Mouse (Mus musculus) intestine, postnatal 0 days (tissue): ENCODE data around the gene Cntnap3. TPM values are rescaled to one million over a fixed set of nuclear protein-coding genes. Genes with fewer than 3 reads are reported as not detected.

Experiments used
- ATAC-seq: fragments of 200-750 bp; cut with Nextera tagmentation; 2 replicates; pipeline ENCODE4 v1.8.0; 2017; ENCODE audit warnings: mild to moderate bottlenecking, moderate TSS enrichment, moderate library complexity
- H3K27ac ChIP-seq: fragments of 300-500 bp; sonication (generic); 2 replicates; pipeline ENCODE4 v1.5.1; 2014; ENCODE audit warnings: mild to moderate bottlenecking, low read depth, low read length, moderate library complexity
- H3K27me3 ChIP-seq: fragments of 300-500 bp; sonication (generic); replicated peaks from 2 replicates; pipeline ENCODE4 v1.6.1; 2014; ENCODE audit warnings: low read length, mixed read lengths; ENCODE audit not compliant: control insufficient read depth, insufficient read depth
- H3K36me3 ChIP-seq: fragments of 300-500 bp; sonication (generic); 2 replicates; pipeline ENCODE4 v1.6.1; 2014; ENCODE audit warnings: mild to moderate bottlenecking, moderate library complexity; ENCODE audit not compliant: control insufficient read depth, insufficient read depth
- H3K4me1 ChIP-seq: fragments of 300-500 bp; sonication (generic); replicated peaks from 2 replicates; pipeline ENCODE4 v1.6.1; 2014; ENCODE audit warnings: antibody characterized with exemption, low read length, mixed read lengths; ENCODE audit not compliant: control insufficient read depth, insufficient read depth
- H3K4me2 ChIP-seq: fragments of 300-500 bp; sonication (generic); replicated peaks from 2 replicates; pipeline ENCODE4 v1.6.1; 2014; ENCODE audit warnings: low read depth, mild to moderate bottlenecking, moderate library complexity
- H3K4me3 ChIP-seq: fragments of 300-500 bp; sonication (generic); 2 replicates; pipeline ENCODE4 v1.5.1; 2014; ENCODE audit warnings: low read depth, low read length
- H3K9ac ChIP-seq: fragments of 300-500 bp; sonication (generic); 2 replicates; pipeline ENCODE4 v1.6.1; 2014; ENCODE audit warnings: mild to moderate bottlenecking, low read depth, low read length
- H3K9me3 ChIP-seq: fragments of 300-500 bp; sonication (generic); 2 replicates; pipeline ENCODE4 v1.6.1; 2016; ENCODE audit warnings: mixed run types; ENCODE audit not compliant: control insufficient read depth
- CTCF ChIP-seq: sonication (generic); IDR thresholded peaks from 2 replicates; pipeline ENCODE4 v1.5.1; 2016; ENCODE audit warnings: low read depth, mild to moderate bottlenecking, control low read depth, antibody characterized with exemption, moderate library complexity
- WGBS: fragments of 180-500 bp; shearing (Covaris S2); extraction: QIAGEN DNeasy Blood & Tissue Kit; methylation state at CpG from one replicate; pipeline ENCODE4 v1.1.7; 2014; 5-methylcytosine and 5-hydroxymethylcytosine counted together
- polyA plus RNA-seq: library from polyadenylated mRNA; unstranded; fragments of >200 nt; fragmentation: Nextera tagmentation; extraction: Ambion mirVana; gene quantifications from 2 replicates; pipeline ENCODE4 v1.2.1, GENCODE M21; 2015

Gene Cntnap3
- polyA plus RNA-seq, 1 experiment from 2014 or later, result 0.27 TPM

GRCm38 (mm10) chr13:64732244-64732643, 171.5 kb downstream of the Cntnap3 start:
- no peaks in the 10 kb centered on the region for H3K36me3 ChIP-seq
- H3K9me3 ChIP-seq, result no peaks in the 10 kb centered on the region
- H3K4me3 ChIP-seq, result no peak overlapping the region
- no peaks in the 10 kb centered on the region for H3K4me1 ChIP-seq
- H3K9ac ChIP-seq, result no peak overlapping the region
- ATAC-seq, result no peak
- H3K27ac ChIP-seq, result no peak overlapping the region
- no peaks in the 10 kb centered on the region for H3K27me3 ChIP-seq
- 31% methylated on average over 3 of the region's 3 CpGs for WGBS
- no peak overlapping the region for H3K4me2 ChIP-seq
- no peak for TF ChIP-seq CTCF

DNA sequence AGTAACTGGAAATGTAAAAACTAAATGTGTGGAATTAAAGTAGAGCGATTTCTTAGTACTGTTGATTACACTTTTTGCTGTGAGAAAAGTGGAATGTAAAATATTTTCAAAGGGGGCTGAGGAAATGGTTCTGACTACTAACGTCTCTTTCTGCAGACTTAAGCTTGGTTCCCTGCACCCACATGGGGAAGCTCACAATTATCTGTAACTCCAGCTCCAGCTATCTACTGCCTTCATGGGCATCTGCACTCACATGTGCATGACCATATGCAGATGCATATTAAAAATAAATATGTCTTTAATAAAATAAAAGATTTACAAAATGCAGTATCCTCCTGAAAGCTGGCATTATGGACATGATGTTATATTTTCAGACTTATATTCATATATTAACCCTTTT, 187.0 kb downstream of the Cntnap3 start:
- no peak overlapping the region for H3K4me3 ChIP-seq
- TF ChIP-seq CTCF, result no peak
- H3K9me3 ChIP-seq, result no peaks in the 10 kb centered on the region
- WGBS, result 66% methylated on average over 2 of the region's 2 CpGs
- no peak overlapping the region for H3K9ac ChIP-seq
- no peaks in the 10 kb centered on the region for H3K27me3 ChIP-seq
- no peak overlapping the region for H3K27ac ChIP-seq
- H3K4me2 ChIP-seq, result no peak overlapping the region
- H3K36me3 ChIP-seq, result no peaks in the 10 kb centered on the region
- no peak for ATAC-seq
- H3K4me1 ChIP-seq, result no peaks in the 10 kb centered on the region

DNA sequence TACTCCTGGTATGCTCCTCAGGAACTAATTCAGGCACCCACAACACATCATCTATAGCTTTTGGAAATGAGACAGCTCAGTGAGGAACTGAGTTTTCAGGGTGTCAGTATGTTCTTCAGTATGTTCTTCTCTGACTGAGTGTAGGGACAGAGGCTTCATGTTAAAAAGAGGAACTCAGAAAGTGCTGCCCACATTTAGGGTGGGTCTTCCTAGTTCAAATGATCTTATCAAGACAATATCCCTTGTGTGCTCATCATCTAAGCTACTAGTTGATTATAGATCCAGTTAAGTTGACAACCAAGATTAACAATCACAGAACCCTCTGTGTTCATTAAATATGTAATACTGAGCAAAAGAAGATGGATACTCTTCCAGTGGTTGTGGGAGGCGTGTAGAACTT, 211.3 kb downstream of the Cntnap3 start:
- Histone ChIP-seq H3K9me3 (no peaks in the 10 kb centered on the region), H3K9ac (no peak overlapping the region), H3K27me3 (no peaks in the 10 kb centered on the region), H3K36me3 (no peaks in the 10 kb centered on the region), H3K4me2 (no peak overlapping the region), H3K4me1 (no peaks in the 10 kb centered on the region), H3K4me3 (no peak overlapping the region), H3K27ac (no peak overlapping the region)
- WGBS, result 82% methylated on average over 1 of the region's 1 CpGs
- no peak for ATAC-seq
- no peak for TF ChIP-seq CTCF

Other genes starting within 250 kb of the Cntnap3 start
- not detected in 2 replicates for gene Spata31, start 13.5 kb upstream of the Cntnap3 start, polyA plus RNA-seq
- gene Spata31d1c, start 129.1 kb upstream of the Cntnap3 start, polyA plus RNA-seq, result not detected in 2 replicates
- not detected in 2 replicates for gene Prss47, start 148.8 kb upstream of the Cntnap3 start, polyA plus RNA-seq
- 32.2 and 34.9 TPM in 2 replicates for gene Mfsd14b, start 209.0 kb upstream of the Cntnap3 start, polyA plus RNA-seq
- gene Olfr465-ps1, start 234.1 kb upstream of the Cntnap3 start, polyA plus RNA-seq, result 0.07 and 0.34 TPM in 2 replicates
- gene Olfr466, start 246.3 kb upstream of the Cntnap3 start, polyA plus RNA-seq, result not detected in 2 replicates